In the genomic region with DNA sequence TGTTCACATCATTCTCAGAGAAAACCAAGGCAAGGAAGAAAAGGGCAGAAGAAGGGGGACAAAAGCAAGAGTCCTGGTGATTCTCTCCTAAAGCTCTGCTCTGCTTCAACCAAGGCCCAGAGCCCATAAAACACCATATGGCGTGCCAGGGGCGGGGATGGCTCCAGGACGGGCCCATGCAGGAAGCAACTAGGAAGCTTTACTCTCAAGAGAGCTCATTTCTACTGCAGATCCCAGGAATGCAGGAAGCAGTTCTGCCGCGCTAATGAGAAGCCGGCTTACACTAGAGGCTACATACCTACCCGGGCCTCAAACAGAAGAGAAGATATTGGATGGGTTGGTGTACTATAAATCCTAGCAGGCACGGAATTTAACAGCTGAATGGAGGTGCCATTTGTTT, we compare ENCODE assay signal across 14 mouse cellular contexts.
"Had no signal": no experiment of that assay in that cellular context is flagged by ENCODE, and none has a peak within 500 bp of the region (broad histone marks: within the 10 kb centered on the region; RNA-seq: fewer than 3 reads in every experiment).

No protein-coding gene starts in this region.

- H3K27ac ChIP-seq: intestine, embryonic 15.5 days; left cerebral cortex, adult 2 months; limb, embryonic 15.5 days; liver, embryonic 12.5 days; midbrain, embryonic 10.5 days; neural tube, embryonic 12.5 days had no signal

- ATAC-seq: intestine, embryonic 15.5 days; liver, embryonic 12.5 days had no signal

- H3K4me3 ChIP-seq: intestine, embryonic 15.5 days; left cerebral cortex, adult 2 months; limb, embryonic 15.5 days; liver, embryonic 12.5 days; midbrain, embryonic 10.5 days; neural tube, embryonic 12.5 days had no signal

- H3K4me1 ChIP-seq: intestine, embryonic 15.5 days; liver, embryonic 12.5 days; midbrain, embryonic 10.5 days; neural tube, embryonic 12.5 days had no signal

- H3K4me2 ChIP-seq: intestine, embryonic 15.5 days; limb, embryonic 15.5 days; liver, embryonic 12.5 days; lung, embryonic 14.5 days; neural tube, embryonic 12.5 days had no signal

- H3K27me3 ChIP-seq: intestine, embryonic 15.5 days; limb, embryonic 15.5 days; liver, embryonic 12.5 days; neural tube, embryonic 12.5 days had no signal

- H3K9ac ChIP-seq: intestine, embryonic 15.5 days; limb, embryonic 15.5 days; liver, embryonic 12.5 days; lung, embryonic 14.5 days; neural tube, embryonic 12.5 days had no signal

- H3K36me3 ChIP-seq: intestine, embryonic 15.5 days; limb, embryonic 15.5 days; liver, embryonic 12.5 days; midbrain, embryonic 10.5 days; neural tube, embryonic 12.5 days had no signal

- H3K9me3 ChIP-seq: intestine, embryonic 15.5 days; limb, embryonic 15.5 days; liver, embryonic 12.5 days; midbrain, embryonic 10.5 days; neural tube, embryonic 12.5 days had no signal

- DNase-seq: lung, embryonic 14.5 days; lung, postnatal 10 days; lung, postnatal 4 days; midbrain, embryonic 14.5 days; right cerebral cortex, postnatal 4 days; spleen, adult 18-20 months; thymus, adult 18-20 months; thymus, postnatal 14 days had no signal
